Mouse (Mus musculus): ENCODE data around the gene Rab7b.

The Rab7b gene

GRCm38 (mm10) chr1:131698770-131699169, 10.3 kb downstream of the Rab7b start:
- DNase-seq: no peak

- DNase-seq: no peak
These were observed 11.1 kb downstream of the Rab7b start for GRCm38 (mm10) chr1:131699642-131700041.

GRCm38 (mm10) chr1:131700447-131700846, 12.0 kb downstream of the Rab7b start:
- DNase-seq: no peak

- no peak for DNase-seq
These were observed 12.9 kb downstream of the Rab7b start for GRCm38 (mm10) chr1:131701391-131701790.

- DNase-seq: no peak
These were observed 13.7 kb downstream of the Rab7b start for GRCm38 (mm10) chr1:131702094-131702766.

GRCm38 (mm10) chr1:131703482-131703881, 15.0 kb downstream of the Rab7b start:
- no peak for DNase-seq

GRCm38 (mm10) chr1:131708338-131708737, 19.8 kb downstream of the Rab7b start:
- peak; percentile 47 for DNase-seq

- no peak for DNase-seq
These were observed 23.0 kb downstream of the Rab7b start for GRCm38 (mm10) chr1:131711518-131711917.

GRCm38 (mm10) chr1:131712386-131712785, 23.9 kb downstream of the Rab7b start:
- DNase-seq: peak; percentile 74

- DNase-seq: no peak
These were observed 26.2 kb downstream of the Rab7b start for GRCm38 (mm10) chr1:131714388-131715337.

- no peak for DNase-seq
These were observed 30.6 kb downstream of the Rab7b start for GRCm38 (mm10) chr1:131718952-131719694.

GRCm38 (mm10) chr1:131721989-131722388, 33.5 kb downstream of the Rab7b start:
- DNase-seq: no peak

GRCm38 (mm10) chr1:131723549-131723948, 35.1 kb downstream of the Rab7b start:
- no peak for DNase-seq

- no peak for DNase-seq
These were observed 38.1 kb downstream of the Rab7b start for GRCm38 (mm10) chr1:131726586-131726985.

- DNase-seq: no peak
These were observed 42.3 kb downstream of the Rab7b start for GRCm38 (mm10) chr1:131730639-131731437.

- DNase-seq: no peak
These were observed 45.1 kb downstream of the Rab7b start for GRCm38 (mm10) chr1:131733474-131734180.

GRCm38 (mm10) chr1:131734657-131735273, 46.3 kb downstream of the Rab7b start:
- DNase-seq: no peak

GRCm38 (mm10) chr1:131736494-131736893, 48.0 kb downstream of the Rab7b start:
- DNase-seq: no peak

GRCm38 (mm10) chr1:131737269-131737668, 48.8 kb downstream of the Rab7b start:
- peak; percentile 84 for DNase-seq

- DNase-seq: no peak
These were observed 50.3 kb downstream of the Rab7b start for GRCm38 (mm10) chr1:131738760-131739159.

- no peak for DNase-seq
These were observed 51.1 kb downstream of the Rab7b start for GRCm38 (mm10) chr1:131739481-131740160.

Measured in cerebellum, adult 9-11 months (tissue).